Mouse (Mus musculus) midbrain, embryonic 16.5 days (tissue): ENCODE data around the gene Slc25a20. TPM values are rescaled to one million over a fixed set of nuclear protein-coding genes. Genes with fewer than 3 reads are reported as not detected.

ENCODE experiments used
- ATAC-seq: fragments of 200-750 bp; cut with Nextera tagmentation; 2 replicates; pipeline ENCODE4 v1.8.0; 2017; ENCODE audit warnings: moderate TSS enrichment
- H3K27ac ChIP-seq: fragments of 300-500 bp; sonication (generic); 2 replicates; pipeline ENCODE4 v1.5.1; 2014; ENCODE audit warnings: mild to moderate bottlenecking, low read length, mixed read lengths
- H3K27me3 ChIP-seq: fragments of 300-500 bp; sonication (generic); 2 replicates; pipeline ENCODE4 v1.6.1; 2014; ENCODE audit warnings: low read depth, low read length, mixed read lengths; ENCODE audit not compliant: control insufficient read depth, insufficient read depth
- H3K36me3 ChIP-seq: fragments of 300-500 bp; sonication (generic); 2 replicates; pipeline ENCODE4 v1.6.1; 2014; ENCODE audit warnings: mild to moderate bottlenecking, low read length, moderate library complexity, mixed read lengths; ENCODE audit not compliant: control insufficient read depth, insufficient read depth
- H3K4me1 ChIP-seq: fragments of 300-500 bp; sonication (generic); 2 replicates; pipeline ENCODE4 v1.6.1; 2014; ENCODE audit warnings: mild to moderate bottlenecking, low read length, mixed read lengths; ENCODE audit not compliant: control insufficient read depth, insufficient read depth
- H3K4me2 ChIP-seq: fragments of 300-500 bp; sonication (generic); 2 replicates; pipeline ENCODE4 v1.6.1; 2014; ENCODE audit warnings: mild to moderate bottlenecking, low read length, mixed read lengths
- H3K4me3 ChIP-seq: fragments of 300-500 bp; sonication (generic); 2 replicates; pipeline ENCODE4 v1.5.1; 2014; ENCODE audit warnings: low read depth, mild to moderate bottlenecking, low read length, moderate library complexity, mixed read lengths
- H3K9ac ChIP-seq: fragments of 300-500 bp; sonication (generic); 2 replicates; pipeline ENCODE4 v1.6.1; 2014; ENCODE audit warnings: low read depth, low read length, mixed read lengths
- H3K9me3 ChIP-seq: fragments of 300-500 bp; sonication (generic); replicated peaks from 2 replicates; pipeline ENCODE4 v1.6.1; 2014; ENCODE audit warnings: mild to moderate bottlenecking, low read length, mixed read lengths; ENCODE audit not compliant: control insufficient read depth, poor library complexity, severe bottlenecking
- WGBS: fragments of 180-500 bp; shearing (Covaris S2); extraction: QIAGEN DNeasy Blood & Tissue Kit; methylation state at CpG from one replicate; pipeline ENCODE4 v1.1.7; 2014; 5-methylcytosine and 5-hydroxymethylcytosine counted together
- polyA plus RNA-seq: library from polyadenylated mRNA; unstranded; fragments of >200 nt; fragmentation: Nextera tagmentation; extraction: Ambion mirVana; gene quantifications from 2 replicates; pipeline ENCODE4 v1.2.1, GENCODE M21; 2015

The Slc25a20 gene
- polyA plus RNA-seq, result 44.9 and 45.2 TPM in 2 replicates

- H3K9me3 ChIP-seq, result no peaks in the 10 kb centered on the region
- H3K36me3 ChIP-seq, result 0 out of 2 replicates have a peak, but pooled peaks cover 2% of the 10 kb centered on the region
- WGBS, result 3% methylated on average over 34 of the region's 37 CpGs
- H3K27ac ChIP-seq, result no peak within 1 kb of the TSS; the same call in 1 of the 2 replicates
- peak within 1 kb of the TSS; percentile 73 for H3K4me2 ChIP-seq
- H3K4me3 ChIP-seq, result peak within 1 kb of the TSS; percentile 60
- no peaks in the 10 kb centered on the region for H3K27me3 ChIP-seq
- ATAC-seq, result peak; percentile 93
- H3K4me1 ChIP-seq, result peaks cover 10% of the 10 kb centered on the region
- peak within 1 kb of the TSS; percentile 71 for H3K9ac ChIP-seq
Measured at GRCm38 (mm10) chr9:108661677-108662612, at the start of gene Slc25a20. TSS of gene Slc25a20 (plus strand) at chr9:108662088.

- no peak overlapping the region for H3K4me2 ChIP-seq
- no peak overlapping the region for H3K27ac ChIP-seq
- H3K36me3 ChIP-seq, result peaks cover 19% of the 10 kb centered on the region
- no peak for ATAC-seq
- no peak overlapping the region for H3K9ac ChIP-seq
- no peaks in the 10 kb centered on the region for H3K27me3 ChIP-seq
- no peaks in the 10 kb centered on the region for H3K4me1 ChIP-seq
- H3K4me3 ChIP-seq, result no peak overlapping the region
- no peaks in the 10 kb centered on the region for H3K9me3 ChIP-seq
- 91% methylated on average over 1 of the region's 1 CpGs for WGBS
Measured at GRCm38 (mm10) chr9:108617301-108617700, 44.6 kb upstream of the Slc25a20 start.

GRCm38 (mm10) chr9:108626498-108626897 lies 35.4 kb upstream of the Slc25a20 start:
- Histone ChIP-seq H3K9me3 (no peaks in the 10 kb centered on the region), H3K27me3 (no peaks in the 10 kb centered on the region), H3K4me1 (no peaks in the 10 kb centered on the region), H3K36me3 (no peaks in the 10 kb centered on the region; the same call in 1 of the 2 replicates), H3K9ac (no peak overlapping the region), H3K27ac (no peak overlapping the region), H3K4me3 (no peak overlapping the region), H3K4me2 (no peak overlapping the region)
- no peak for ATAC-seq
- 85% methylated on average over 2 of the region's 2 CpGs for WGBS

- ATAC-seq, result no peak
- WGBS, result 85% methylated on average over 4 of the region's 4 CpGs
- Histone ChIP-seq H3K9me3 (no peaks in the 10 kb centered on the region), H3K4me2 (no peak overlapping the region), H3K36me3 (no peaks in the 10 kb centered on the region; the same call in 1 of the 2 replicates), H3K4me3 (no peak overlapping the region), H3K4me1 (no peaks in the 10 kb centered on the region), H3K27ac (no peak overlapping the region), H3K27me3 (no peaks in the 10 kb centered on the region), H3K9ac (no peak overlapping the region)
Measured at GRCm38 (mm10) chr9:108628141-108628540, 33.7 kb upstream of the Slc25a20 start.

- Histone ChIP-seq H3K9ac (no peak overlapping the region), H3K9me3 (no peaks in the 10 kb centered on the region), H3K4me3 (no peak overlapping the region), H3K27ac (no peak overlapping the region), H3K36me3 (no peaks in the 10 kb centered on the region), H3K27me3 (no peaks in the 10 kb centered on the region), H3K4me2 (no peak overlapping the region), H3K4me1 (no peaks in the 10 kb centered on the region)
- 79% methylated on average over 1 of the region's 1 CpGs for WGBS
- no peak for ATAC-seq
Measured at GRCm38 (mm10) chr9:108630683-108631082, 31.2 kb upstream of the Slc25a20 start.

GRCm38 (mm10) chr9:108631631-108632256 lies 30.1 kb upstream of the Slc25a20 start:
- Histone ChIP-seq H3K36me3 (no peaks in the 10 kb centered on the region), H3K27ac (no peak overlapping the region), H3K9me3 (no peaks in the 10 kb centered on the region), H3K4me3 (no peak overlapping the region), H3K9ac (no peak overlapping the region), H3K4me2 (no peak overlapping the region), H3K27me3 (no peaks in the 10 kb centered on the region), H3K4me1 (no peaks in the 10 kb centered on the region)
- 91% methylated on average over 5 of the region's 5 CpGs for WGBS
- ATAC-seq, result no peak

- H3K4me1 ChIP-seq, result no peaks in the 10 kb centered on the region
- no peak overlapping the region for H3K4me3 ChIP-seq
- H3K36me3 ChIP-seq, result no peaks in the 10 kb centered on the region
- H3K27ac ChIP-seq, result no peak overlapping the region
- 88% methylated on average over 5 of the region's 5 CpGs for WGBS
- no peak overlapping the region for H3K4me2 ChIP-seq
- H3K27me3 ChIP-seq, result no peaks in the 10 kb centered on the region
- H3K9ac ChIP-seq, result no peak overlapping the region
- no peak for ATAC-seq
- H3K9me3 ChIP-seq, result no peaks in the 10 kb centered on the region
Measured at GRCm38 (mm10) chr9:108632375-108632774, 29.5 kb upstream of the Slc25a20 start.

GRCm38 (mm10) chr9:108633846-108634245 lies 28.0 kb upstream of the Slc25a20 start:
- no peak overlapping the region for H3K9ac ChIP-seq
- H3K36me3 ChIP-seq, result no peaks in the 10 kb centered on the region
- no peaks in the 10 kb centered on the region for H3K4me1 ChIP-seq
- H3K9me3 ChIP-seq, result no peaks in the 10 kb centered on the region
- H3K27ac ChIP-seq, result no peak overlapping the region
- no peak overlapping the region for H3K4me3 ChIP-seq
- H3K4me2 ChIP-seq, result no peak overlapping the region
- 66% methylated on average over 2 of the region's 2 CpGs for WGBS
- no peaks in the 10 kb centered on the region for H3K27me3 ChIP-seq
- ATAC-seq, result no peak

GRCm38 (mm10) chr9:108635415-108635814 lies 26.5 kb upstream of the Slc25a20 start:
- H3K9me3 ChIP-seq, result no peaks in the 10 kb centered on the region
- ATAC-seq, result no peak
- WGBS, result 78% methylated on average over 2 of the region's 2 CpGs
- no peaks in the 10 kb centered on the region for H3K36me3 ChIP-seq
- H3K9ac ChIP-seq, result no peak overlapping the region
- H3K27me3 ChIP-seq, result no peaks in the 10 kb centered on the region
- no peak overlapping the region for H3K4me2 ChIP-seq
- no peak overlapping the region for H3K27ac ChIP-seq
- H3K4me3 ChIP-seq, result no peak overlapping the region
- no peaks in the 10 kb centered on the region for H3K4me1 ChIP-seq
